Mouse (Mus musculus) olfactory bulb, adult 2 months (tissue): ENCODE data around the gene Prr5l.

Experiments used
- CTCF ChIP-seq: fragments of 200-500 bp; IDR thresholded peaks from 2 replicates; pipeline ENCODE4 v1.5.1; 2012; ENCODE audit warnings: low read depth, mild to moderate bottlenecking, low read length, moderate library complexity; ENCODE audit not compliant: insufficient read depth
- POLR2A ChIP-seq: fragments of 200-500 bp; IDR thresholded peaks from 2 replicates; pipeline ENCODE4 v1.6.1; 2012; ENCODE audit warnings: mild to moderate bottlenecking, low read depth, low read length, moderate library complexity; ENCODE audit not compliant: insufficient read depth

- TF ChIP-seq CTCF (no peak), POLR2A (no peak)
These were observed 149.3 kb downstream of the Prr5l start for GRCm38 (mm10) chr2:101733564-101733963.
